Mouse (Mus musculus): ENCODE results near the gene Igf2bp3.

DNA sequence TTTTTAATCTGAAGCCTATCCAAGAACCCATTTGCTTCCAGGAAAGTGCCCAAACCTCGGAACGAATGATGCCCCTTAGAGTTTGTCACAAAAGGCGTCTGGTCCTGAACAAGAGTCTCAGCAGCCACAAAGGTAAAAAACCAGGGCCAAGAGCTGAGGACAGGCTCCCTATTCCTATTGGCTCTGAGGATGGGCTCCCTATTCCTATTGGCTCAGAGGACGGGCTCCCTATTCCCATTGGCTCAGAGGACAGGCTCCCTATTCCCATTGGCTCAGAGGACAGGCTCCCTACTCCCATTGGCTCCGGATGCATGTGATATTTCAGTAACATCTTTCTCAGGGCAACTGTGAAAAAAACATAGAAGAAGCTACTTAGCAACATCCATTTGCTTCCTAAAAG, 5.8 kb downstream of the Igf2bp3 start:
- no peak for TF ChIP-seq POLR2A (IDR thresholded peaks at IDR 0.05; ENCODE audit: low read depth, low read length)
- no peak for TF ChIP-seq CTCF (IDR thresholded peaks at IDR 0.05; ENCODE audit: borderline replicate concordance, insufficient read depth, low read length)

Data from embryonic fibroblast, embryonic 13.5 days (primary cell).